Mouse (Mus musculus) heart, adult 2 months (tissue): ENCODE results near the gene Zcchc3.

Experiments used
- CTCF ChIP-seq: fragments of 200-600 bp; IDR thresholded peaks from 2 replicates; pipeline ENCODE4 v1.8.1; 2022; ENCODE audit warnings: antibody characterized with exemption, mild to moderate bottlenecking, moderate library complexity
- EP300 ChIP-seq: fragments of 200-500 bp; IDR thresholded peaks from 2 replicates; pipeline ENCODE4 v1.6.1; 2011; ENCODE audit warnings: low read depth, low read length, control low read depth; ENCODE audit not compliant: insufficient read depth
- POLR2A ChIP-seq: fragments of 200-500 bp; IDR thresholded peaks from 2 replicates; pipeline ENCODE4 v1.6.1; 2011; ENCODE audit warnings: mild to moderate bottlenecking, low read depth, low read length, control low read depth; ENCODE audit not compliant: insufficient read depth

DNA sequence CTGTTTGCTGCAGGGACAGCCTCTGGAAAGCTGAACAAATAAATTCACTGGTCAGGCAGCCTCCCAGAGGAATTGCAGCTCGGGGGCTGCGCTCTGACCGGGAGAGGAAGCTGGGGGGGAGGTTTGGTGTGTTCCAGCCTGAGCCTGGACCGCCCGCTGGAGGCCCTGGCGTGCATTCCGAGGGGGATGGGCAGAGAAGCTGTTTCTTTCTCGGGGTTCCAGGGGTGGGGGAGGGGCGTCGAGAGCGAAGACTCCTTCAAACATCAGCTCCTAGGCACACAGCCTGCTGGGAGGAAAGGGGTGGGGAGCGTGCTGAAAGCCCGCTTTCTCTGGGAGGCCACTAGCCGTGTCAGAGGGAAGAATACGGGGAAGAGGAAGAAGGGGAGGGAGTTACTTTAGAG lies 3.9 kb downstream of the Zcchc3 start:
- peak; percentile 55; the same call in 1 of the 2 replicates for TF ChIP-seq EP300
- TF ChIP-seq CTCF: no peak
- TF ChIP-seq POLR2A: peak; percentile 53; the same call in 1 of the 2 replicates
